Mouse (Mus musculus) liver (tissue): ENCODE measurements around the gene Zfp42.
"Not testable (repeated sequence)": the region's sequence is repeated elsewhere in the genome, so short reads cannot be mapped to it uniquely, and the experiment has no call there.

Experiments
- DNase-seq: peaks from one replicate; pipeline ENCODE4 v3.0.0-alpha.2; 2020; ENCODE audit warnings: mixed read lengths

Zfp42 gene

DNA sequence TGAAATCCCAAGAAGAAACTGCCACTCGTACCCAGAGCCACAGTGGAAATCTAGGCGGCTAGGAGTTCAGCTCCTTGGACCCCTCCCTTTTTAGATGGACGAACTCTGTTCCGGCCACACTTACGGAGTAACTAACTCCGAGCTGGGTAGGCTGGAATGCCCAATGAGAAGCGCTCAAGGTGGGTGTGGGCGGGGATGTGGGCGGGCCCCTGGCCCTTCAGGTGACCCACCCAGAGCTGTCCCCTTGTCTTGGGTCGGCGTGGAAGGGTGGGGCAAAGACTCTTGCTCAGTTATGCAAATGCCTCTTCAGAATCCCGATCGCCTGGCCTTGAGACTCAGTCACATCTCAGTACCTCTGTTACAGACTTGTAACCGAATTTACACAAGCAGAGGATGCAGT, at the start of gene Zfp42:
TSS of gene Zfp42 (minus strand) at position 85 of the 400 bp plus-strand sequence.
- no peak for DNase-seq

DNA sequence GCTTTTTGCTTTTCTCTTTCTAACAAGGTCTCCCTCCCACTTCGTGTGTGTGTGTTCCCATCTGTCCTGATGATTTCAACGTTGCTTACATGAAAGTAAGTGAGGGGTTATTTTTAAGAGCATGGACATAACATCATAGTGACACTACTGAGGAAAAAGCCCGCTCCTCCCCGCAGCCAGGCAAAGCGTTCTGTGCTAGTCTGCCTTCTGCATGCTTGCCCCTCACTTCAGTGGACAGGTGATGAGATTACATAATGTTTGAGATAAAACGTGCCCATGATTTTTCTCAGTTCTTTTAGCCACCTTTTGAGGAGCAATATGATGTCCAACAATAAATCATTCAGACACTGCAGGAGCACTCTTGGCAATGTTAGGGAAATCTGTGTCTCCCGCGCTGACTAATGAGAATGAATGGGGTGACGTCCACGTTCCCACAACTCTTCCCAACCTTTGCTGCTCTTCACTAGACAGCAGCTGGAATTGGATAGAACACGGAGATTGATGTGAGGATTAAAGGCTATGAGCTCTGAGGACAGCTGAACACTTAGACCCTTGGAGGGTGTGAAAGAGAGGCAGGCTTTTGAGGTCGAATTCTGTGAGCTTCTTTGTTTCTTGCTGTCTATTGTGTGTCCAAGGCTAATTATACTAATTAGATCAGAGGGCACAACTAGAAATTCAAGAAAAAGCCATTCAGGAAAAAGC, 49.4 kb upstream of the Zfp42 start:
- no peak for DNase-seq

DNA sequence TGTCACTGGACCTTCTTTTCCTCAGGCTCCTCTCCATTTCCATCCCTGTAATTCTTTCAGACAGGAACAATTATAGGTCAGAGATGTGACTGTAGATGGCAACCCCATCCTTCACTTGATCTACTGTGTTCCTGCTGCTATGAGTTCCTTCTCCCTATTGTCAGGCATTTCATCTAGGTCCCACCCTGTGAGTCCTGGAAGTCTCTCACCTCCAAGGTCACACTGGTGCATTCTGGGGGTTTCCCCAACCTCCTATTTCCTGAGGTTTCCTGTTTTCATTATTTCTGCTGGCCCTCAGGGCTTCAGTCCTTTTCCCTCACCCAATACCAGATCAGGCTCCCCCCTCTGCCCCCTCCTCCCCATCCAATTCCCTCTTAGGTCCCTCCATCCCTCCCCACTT, 45.5 kb upstream of the Zfp42 start:
- DNase-seq = not testable (repeated sequence)

DNA sequence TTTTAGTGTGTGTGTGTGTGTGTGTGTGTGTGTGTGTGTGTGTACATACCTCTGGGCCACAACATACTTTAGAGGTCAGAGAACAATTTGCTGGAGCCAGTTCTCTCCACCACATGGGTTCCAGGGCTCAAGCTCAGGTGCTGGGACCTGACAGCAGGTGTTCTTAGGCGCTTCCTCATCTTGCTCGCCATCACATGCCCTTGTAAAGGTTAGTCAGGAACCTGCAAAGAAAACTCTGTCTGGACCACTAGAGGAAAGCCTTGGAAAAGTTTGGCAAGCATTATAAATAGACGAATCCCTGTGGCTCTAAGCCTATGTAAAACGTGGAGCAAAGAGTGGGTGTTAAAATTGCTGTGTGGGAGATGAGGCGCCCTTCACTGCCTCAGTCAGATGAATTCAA, 31.8 kb upstream of the Zfp42 start:
- no peak for DNase-seq

DNA sequence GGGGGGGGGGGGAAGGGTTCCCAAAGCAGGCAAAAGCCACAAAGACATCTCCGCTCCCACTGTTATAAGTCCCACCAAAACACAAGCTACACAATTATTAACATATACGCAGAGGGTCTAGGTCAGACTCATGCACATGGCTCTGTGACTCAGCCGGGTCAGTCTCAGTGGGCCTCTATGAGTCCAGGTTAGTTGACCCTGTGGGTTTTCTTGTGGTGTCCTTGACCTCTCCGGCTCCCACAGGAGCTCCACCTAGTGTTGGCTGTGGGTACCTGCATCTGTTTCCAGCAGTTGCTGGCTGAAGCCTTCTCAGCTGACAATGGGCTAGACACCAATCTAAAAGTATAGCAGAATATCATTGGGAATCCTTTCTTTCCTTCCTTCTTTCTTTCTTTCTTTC, 26.7 kb upstream of the Zfp42 start:
- no peak for DNase-seq

DNA sequence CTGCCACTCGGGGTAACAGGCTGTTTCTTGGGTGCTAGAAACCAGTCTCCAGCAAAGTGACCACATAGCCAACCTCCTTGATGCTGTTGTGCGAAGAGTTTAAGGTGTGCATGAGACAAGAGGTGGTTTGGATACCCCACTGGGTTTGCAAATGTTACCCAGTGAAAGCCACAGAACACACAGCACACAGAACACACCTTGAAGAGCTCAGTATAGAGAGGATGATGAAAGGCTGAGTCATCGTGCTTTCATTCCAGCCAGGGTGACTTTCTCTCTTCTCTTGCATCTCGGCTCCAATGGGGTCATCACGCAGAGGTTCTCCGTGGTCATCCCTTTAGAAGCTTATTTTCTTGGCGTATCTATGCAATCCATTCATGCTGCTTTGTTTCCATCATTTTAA, 24.9 kb upstream of the Zfp42 start:
- no peak for DNase-seq

DNA sequence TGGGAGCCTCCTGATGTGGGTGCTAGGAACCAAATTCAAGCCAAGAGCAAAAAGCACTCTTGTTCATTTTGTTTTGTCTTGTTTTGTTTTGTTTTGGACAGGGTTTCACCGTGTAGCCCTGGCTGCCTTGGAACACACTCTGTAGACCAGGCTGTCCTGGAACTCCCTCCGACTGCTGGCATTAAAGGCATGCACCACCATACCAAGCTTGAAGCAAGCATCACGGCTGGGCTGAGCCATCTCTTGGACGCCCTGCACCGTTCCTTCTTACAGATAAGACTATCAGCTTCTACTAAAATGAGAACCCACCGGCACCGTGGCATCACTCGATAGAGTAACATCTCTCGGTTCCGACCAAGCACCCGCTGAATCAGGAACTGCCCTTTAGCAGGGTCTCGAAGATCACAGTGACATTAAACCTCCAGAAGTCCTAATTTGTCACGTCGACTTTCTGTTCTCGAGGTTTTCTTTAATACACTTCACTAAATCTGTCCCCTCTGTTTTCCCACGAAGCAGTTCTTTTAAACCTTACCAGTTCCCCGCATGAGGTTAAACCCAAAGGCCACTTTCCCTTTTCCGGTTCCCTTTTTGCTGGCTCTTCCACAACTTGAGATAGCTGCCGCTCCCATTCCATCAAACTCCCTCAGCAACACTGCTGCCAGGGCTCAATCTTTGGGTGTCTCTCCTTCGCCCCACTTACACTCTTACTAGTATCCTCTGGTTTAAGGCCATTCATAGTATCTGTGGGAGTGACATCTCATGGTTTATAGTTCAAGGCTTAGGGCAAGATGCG, 23.3 kb upstream of the Zfp42 start:
- DNase-seq = no peak

DNA sequence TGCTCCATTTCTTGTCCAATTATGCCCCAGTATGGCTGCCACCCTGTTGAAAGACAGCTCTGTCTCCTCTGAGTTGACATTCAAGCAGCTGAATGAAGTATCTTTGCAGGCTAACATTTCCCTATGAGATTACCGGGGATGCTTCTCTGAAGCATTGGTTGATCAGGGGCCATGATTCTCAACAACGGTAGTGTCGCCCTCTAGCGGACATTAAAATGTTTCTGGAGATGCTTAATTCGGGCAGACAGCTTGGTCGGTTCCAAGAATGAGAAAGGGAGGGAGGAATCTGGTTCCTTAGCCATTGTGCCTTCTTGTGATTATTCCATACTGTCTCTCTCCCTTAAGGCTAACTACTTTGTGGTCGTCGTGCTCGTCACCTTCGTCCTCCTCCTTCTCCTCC, 21.9 kb upstream of the Zfp42 start:
- DNase-seq = no peak

DNA sequence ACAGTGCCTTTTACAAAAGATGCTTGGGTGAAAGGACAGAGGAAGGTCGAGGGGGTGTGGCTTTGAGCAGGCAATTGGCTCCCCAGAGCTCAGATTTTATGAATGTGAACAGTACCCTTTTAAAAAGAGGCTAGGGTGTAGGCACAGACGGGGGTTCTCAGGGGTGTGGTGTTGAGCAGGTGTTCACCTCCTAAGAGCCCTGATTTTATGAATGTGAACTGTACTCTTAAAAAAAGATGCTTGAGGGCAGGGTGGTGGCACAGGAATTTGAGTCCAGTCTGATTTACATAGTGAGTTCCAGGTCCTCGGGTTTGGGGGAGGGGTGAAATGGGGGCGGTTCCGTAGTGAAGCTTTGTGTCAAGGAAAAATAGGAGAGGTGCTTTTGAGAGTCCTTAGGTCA, 14.0 kb upstream of the Zfp42 start:
- no peak for DNase-seq

DNA sequence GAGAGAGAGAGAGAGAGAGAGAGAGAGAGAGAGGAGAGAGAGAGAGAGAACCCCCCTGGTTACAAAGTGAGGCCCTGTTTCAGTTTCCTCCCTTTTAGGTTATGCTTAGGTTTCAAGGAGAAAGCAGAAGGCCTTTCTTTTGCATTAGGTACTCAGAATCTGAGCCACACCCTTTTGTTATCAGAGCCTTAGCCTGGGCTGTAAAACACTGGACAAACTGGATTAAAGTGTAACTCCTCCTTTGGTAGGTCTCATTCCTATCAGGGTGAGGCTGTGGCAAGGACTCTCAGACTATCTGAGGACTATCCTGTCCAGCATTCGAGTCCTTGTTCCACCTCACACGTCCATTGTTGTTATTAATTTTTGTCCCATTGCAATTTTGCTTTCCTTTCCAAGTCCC, 1.4 kb upstream of the Zfp42 start:
- DNase-seq = no peak

DNA sequence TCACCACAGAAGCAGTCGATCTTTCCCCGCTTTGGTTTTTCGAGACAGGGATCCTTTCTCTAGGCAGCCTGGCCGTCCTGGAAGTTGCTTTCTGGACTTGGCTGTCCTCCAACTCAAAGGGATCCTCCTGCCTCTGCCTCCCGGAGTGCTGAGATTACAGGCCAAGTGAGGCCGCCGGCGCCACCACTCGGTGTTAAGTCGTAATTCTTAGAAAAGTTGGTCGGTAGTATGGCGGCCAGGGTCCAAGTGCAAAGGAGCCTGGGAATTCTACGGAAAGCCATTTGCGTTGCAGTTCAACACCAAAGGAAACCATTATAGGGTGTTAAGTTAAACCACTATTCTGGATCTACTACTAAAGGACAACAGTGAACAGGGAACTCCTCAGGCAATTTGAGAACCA, 1.1 kb downstream of the Zfp42 start:
- no peak for DNase-seq

DNA sequence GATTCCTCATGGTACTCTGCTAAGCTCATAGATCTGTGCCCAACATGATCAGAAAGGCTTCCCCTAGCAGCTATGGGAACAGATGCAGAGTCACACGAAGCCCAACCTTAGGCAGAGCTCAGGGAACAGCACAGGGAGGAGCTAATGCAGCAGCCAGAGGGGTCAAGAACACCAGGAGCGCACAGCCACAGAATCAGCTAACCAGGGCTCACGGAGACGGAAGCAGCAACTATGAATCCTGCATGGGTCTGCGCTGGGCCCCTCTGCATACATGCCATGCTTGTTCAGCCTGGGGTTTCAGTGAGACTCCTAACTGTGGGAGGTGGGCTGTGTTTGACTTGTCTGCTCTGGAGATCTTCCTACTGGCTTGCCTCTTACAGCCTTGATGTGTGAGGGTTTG, 7.0 kb downstream of the Zfp42 start:
- DNase-seq = no peak

DNA sequence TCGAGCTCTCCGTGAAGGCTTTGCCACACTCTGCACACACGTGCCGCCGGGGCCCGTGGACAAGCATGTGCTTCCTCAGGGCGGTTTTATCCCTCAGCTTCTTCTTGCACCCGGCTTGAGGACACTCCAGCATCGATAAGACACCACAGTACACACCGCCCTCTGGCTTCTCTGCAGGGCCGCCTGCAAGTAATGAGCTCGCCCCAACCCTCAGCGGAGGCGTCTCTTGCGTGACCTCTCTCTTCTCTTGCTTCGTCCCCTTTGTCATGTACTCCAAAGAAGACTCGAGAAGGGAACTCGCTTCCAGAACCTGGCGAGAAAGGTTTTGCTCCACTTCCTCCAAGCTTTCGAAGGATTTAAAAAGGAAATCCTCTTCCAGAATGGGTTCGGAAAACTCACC, 11.0 kb downstream of the Zfp42 start:
- DNase-seq = no peak

DNA sequence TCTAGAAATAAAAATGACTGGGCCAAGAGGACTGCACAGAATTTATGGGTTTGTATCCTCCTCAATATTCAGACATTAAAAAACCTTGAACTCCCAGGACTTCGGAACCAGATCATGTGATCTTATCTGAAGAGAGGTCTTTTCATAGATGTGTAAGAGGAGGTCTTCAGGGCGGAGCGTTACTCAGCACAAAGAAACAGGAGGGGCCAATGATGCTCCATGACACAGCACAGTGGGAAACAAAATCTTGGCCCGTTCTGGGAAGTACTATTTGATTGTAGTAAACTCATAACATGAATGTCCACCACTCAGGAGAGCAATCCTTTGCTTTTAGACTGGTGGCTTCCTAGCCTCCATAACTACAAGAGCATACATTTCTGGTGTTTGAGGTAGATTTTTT, 12.6 kb downstream of the Zfp42 start:
- DNase-seq = no peak

DNA sequence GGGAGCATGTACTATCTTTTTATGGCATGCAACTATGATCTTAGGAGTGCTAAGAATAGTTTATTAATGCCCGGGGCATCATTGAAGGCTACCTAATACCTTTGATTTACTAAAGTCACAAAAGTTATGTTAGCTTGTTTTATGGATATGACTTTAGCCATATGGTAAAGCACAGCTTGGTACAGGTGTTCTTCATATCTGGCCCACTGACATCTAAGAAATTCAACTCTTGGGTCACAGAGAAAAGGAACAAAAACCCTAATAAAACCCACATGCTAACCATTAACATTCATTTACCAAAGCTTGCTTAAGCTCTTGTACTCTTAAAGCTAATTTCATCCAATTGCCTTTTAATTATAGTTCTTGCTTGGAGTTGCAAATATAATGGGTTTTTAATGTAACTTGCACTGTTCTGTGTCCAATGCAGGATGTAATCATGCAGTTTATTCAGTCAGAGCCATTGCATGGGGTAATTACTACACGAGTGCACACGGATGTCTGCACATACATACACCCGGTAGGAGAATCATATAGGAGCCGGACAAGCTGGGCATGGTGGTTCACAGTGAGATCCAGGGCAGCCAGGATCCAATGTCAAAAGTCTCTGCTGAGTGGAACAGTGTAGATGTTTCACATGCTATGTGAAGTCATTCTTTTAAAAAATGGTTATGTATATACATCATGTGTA, 16.2 kb downstream of the Zfp42 start:
- DNase-seq = no peak

DNA sequence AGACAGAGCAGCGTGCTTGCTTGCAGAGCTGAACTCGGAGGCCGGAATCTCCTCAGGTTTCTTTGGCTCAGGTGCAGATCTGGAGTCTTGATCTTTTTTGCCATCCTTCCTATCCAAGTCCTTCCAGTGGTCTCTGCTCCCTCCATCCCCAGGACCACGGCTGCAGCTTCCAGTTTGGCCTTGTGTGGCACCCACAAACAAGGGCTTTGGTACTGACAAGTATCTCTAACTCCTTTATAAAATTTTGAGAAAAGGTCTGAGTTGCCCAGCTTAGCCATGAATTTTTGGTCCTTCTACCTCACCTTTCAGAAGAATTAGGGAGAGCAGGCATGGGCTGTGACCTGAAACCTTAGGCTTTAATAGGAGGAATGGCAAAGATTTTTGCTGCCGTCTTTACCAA, 17.0 kb downstream of the Zfp42 start:
- DNase-seq = no peak

DNA sequence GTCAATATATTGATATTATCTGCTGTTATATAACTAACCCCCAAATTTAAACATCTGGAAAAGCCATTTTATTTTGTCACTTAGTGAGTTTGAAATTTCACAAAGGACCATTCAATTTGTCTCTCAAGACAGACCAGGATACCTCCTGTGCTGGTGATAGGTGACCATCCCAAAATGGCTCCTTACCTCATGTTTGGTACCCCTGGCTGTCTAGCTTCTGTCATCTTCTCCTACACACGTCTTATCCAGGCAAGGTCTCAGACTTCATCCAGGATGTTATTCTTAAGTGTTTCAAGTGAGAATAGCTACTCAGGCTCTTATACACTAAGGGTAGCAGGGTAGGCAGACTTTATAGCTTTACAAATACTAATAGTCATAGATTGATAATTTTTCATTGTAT, 17.9 kb downstream of the Zfp42 start:
- DNase-seq = no peak

DNA sequence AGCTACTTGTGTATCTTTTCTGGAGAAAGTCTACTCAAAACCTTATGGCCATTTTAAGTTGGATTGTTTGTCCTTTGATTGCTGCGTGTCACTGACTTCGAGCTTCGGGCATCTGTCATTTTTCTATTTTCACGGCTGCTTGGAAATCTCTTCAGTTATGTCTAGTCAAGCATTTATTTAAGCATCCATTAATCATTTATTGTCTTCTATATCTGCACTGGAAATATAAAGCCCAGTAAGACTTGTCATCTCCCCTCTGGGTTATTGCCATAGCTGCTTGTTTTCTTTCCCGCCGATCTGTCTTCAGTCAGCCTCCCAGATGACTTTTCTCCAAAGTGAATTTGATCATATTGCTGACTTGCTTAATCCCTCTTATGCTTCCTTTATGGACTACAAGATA, 19.3 kb downstream of the Zfp42 start:
- no peak for DNase-seq

DNA sequence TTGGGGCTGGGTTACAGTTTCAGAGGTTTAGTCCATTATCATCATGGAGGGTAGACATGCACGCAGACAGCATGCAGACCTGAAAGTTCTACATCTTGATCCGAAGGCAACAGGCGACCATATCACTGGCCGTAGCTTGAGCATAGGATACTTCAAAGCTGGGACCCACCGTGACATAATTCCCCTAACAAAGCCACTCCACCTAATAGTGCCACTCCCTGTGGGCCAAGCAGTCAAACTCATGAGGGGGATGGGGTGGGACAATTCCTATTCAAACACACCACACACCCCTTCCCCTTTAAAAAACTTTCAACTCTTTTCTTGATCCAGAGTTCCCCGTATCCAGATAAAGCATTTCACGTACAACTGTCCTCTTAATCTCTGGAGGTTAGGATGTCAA, 23.5 kb downstream of the Zfp42 start:
- no peak for DNase-seq

DNA sequence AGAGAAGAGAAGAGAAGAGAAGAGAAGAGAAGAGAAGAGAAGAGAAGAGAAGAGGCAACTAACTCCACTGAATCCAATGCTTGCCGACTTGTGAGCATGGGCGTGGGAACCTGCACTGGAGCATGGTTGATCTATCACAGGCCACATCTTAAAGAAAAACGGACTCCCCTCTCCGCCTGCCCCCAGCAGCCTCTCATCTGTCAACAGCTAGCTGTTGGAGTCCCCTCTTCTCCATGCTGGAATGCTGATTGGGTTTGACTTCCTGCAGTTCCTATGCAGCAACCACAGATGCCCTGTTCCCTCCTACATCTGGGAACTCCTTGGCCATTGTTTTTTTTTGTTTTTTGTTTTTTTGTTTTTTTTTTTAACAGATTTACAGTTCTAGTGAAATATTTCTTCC, 28.4 kb downstream of the Zfp42 start:
- no peak for DNase-seq

DNA sequence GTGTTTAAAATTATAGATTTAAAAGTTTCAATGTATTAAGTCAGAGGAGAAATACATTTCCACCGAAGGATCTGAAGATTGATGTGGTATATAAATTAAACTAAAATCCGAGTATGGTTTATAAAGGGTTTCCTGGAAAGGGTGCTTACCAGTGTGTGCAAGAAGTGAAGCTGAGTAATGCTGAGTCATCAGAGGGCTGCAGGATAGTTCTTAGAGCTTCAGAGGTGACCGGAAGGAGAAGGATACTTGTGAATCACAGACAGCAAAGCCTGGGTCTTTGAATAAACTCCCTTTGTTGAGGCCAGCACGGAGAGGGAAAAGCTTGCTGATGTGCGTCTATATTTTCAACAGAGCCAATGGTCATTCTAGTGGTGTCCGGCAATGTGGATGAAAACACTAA, 45.8 kb downstream of the Zfp42 start:
- DNase-seq = no peak

DNA sequence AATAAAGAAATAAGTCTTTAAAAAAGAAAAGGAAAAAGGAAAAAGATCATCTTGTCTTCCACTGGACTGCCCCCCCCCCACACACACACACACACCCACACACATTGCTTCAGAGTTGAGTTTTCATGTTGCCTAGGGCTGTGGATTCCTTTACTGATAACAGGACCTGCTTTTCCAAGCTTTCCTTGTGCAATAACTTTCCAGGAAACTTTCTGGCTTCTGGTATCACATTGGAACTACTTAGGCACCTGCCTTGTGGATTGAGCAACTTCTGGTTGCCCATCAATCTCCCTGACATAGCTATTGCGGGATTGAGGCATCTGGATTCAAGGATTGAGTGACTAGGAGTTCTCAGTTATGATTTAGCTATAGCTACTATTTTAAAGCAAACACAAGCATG, 48.9 kb downstream of the Zfp42 start:
- DNase-seq = no peak

DNA sequence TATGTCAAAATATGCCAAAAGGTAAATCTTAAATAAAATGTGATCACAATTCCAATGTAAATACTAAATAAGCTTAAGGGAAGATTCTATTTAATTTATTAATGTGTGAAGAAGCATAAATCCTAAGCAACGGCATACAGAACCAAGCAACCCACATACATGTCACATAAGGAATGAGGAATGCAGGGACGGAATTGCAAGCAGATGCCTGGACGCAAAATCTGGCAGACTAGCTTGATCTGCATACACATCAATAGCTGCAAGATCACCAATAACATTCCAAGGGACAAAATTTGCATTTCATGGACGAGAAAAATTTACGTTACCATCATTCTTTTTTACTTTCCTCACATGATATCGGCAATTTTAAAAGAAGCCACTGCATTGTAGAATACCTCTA, 51.1 kb downstream of the Zfp42 start:
- no peak for DNase-seq

DNA sequence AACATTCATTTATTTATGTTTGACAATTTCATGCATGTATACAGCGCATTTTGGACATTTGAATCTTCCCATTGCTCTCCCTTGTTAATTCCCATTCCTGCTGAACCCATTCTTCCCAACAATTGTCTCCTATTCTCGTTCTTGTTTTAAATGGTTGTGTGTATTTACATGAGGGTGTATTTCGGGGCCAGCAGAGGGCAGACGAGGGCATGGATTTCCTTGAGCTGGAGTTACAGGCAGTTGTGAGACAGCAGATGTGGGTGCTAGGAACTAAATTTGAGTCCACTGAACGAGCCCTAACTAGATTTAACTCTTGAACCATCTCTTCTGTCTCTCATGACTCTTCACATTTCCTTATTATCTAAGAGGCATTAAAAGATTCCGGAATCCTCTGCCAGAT, 55.1 kb downstream of the Zfp42 start:
- DNase-seq = no peak
